Mouse (Mus musculus) kidney, embryonic 14.5 days (tissue): ENCODE measurements around the gene Ints1. TPM values are rescaled to one million over a fixed set of nuclear protein-coding genes. Genes with fewer than 3 reads are reported as not detected.

Experiments used
- ATAC-seq: fragments of 200-750 bp; cut with Nextera tagmentation; 2 replicates; pipeline ENCODE4 v1.8.0; 2017; ENCODE audit warnings: moderate number of reproducible peaks, mild to moderate bottlenecking, moderate TSS enrichment, moderate library complexity; ENCODE audit not compliant: low FRiP score, low TSS enrichment
- H3K27ac ChIP-seq: fragments of 300-500 bp; sonication (generic); 2 replicates; pipeline ENCODE4 v1.5.1; 2014; ENCODE audit warnings: low read depth, mild to moderate bottlenecking, low read length, moderate library complexity, mixed read lengths
- H3K27me3 ChIP-seq: fragments of 300-500 bp; sonication (generic); 2 replicates; pipeline ENCODE4 v1.6.1; 2014; ENCODE audit warnings: mild to moderate bottlenecking, low read length; ENCODE audit not compliant: control insufficient read depth, insufficient read depth
- H3K36me3 ChIP-seq: fragments of 300-500 bp; sonication (generic); 2 replicates; pipeline ENCODE4 v1.6.1; 2014; ENCODE audit warnings: low read length, mixed read lengths; ENCODE audit not compliant: control insufficient read depth, insufficient read depth
- H3K4me1 ChIP-seq: fragments of 300-500 bp; sonication (generic); 2 replicates; pipeline ENCODE4 v1.6.1; 2014; ENCODE audit warnings: low read length, mixed read lengths; ENCODE audit not compliant: control insufficient read depth, insufficient read depth
- H3K4me2 ChIP-seq: fragments of 300-500 bp; sonication (generic); replicated peaks from 2 replicates; pipeline ENCODE4 v1.6.1; 2014; ENCODE audit warnings: low read depth, mild to moderate bottlenecking, low read length
- H3K4me3 ChIP-seq: fragments of 300-500 bp; sonication (generic); 2 replicates; pipeline ENCODE4 v1.5.1; 2014; ENCODE audit warnings: mild to moderate bottlenecking, low read length
- H3K9ac ChIP-seq: fragments of 300-500 bp; sonication (generic); 2 replicates; pipeline ENCODE4 v1.6.1; 2014; ENCODE audit warnings: low read depth, mild to moderate bottlenecking, low read length, moderate library complexity
- H3K9me3 ChIP-seq: fragments of 300-500 bp; sonication (generic); 2 replicates; pipeline ENCODE4 v1.6.1; 2016; ENCODE audit warnings: low read length; ENCODE audit not compliant: control insufficient read depth
- WGBS: fragments of 180-500 bp; shearing (Covaris S2); extraction: QIAGEN DNeasy Blood & Tissue Kit; methylation state at CpG from one replicate; pipeline ENCODE4 v1.1.7; 2014; 5-methylcytosine and 5-hydroxymethylcytosine counted together
- polyA plus RNA-seq: library from polyadenylated mRNA; unstranded; fragments of >200 nt; fragmentation: Nextera tagmentation; extraction: Ambion mirVana; gene quantifications from 2 replicates; pipeline ENCODE4 v1.2.1, GENCODE M21; 2014

Ints1 gene
- polyA plus RNA-seq, 1 experiment from 2014 or later, result 40.7 TPM

DNA sequence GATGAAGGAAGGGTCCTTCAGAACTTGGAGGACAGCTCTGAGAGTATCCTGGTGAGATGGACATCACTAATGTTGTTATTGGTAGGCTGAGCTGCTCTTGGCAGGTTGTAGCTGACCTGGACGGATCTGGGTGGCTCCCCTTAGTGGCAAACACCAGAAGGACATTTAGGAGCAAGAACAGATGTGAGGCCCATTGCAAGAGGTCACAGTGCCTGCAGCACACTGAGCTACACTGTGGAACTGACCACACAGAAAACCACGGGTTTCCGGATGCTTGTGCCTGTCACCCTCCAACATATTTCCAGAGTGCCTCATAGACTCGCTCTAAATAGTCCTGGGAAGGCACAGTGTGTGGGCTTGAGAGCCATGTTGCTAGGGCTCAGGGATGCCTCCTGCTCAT is 14.0 kb upstream of the Ints1 start:
- Histone ChIP-seq H3K27me3 (no peaks in the 10 kb centered on the region), H3K27ac (no peak overlapping the region), H3K4me3 (no peak overlapping the region), H3K9ac (no peak overlapping the region), H3K36me3 (no peaks in the 10 kb centered on the region), H3K4me2 (no peak overlapping the region), H3K4me1 (no peaks in the 10 kb centered on the region; the same call in 1 of the 2 replicates), H3K9me3 (no peaks in the 10 kb centered on the region)
- WGBS, result 50% methylated on average over 4 of the region's 4 CpGs
- no peak for ATAC-seq

DNA sequence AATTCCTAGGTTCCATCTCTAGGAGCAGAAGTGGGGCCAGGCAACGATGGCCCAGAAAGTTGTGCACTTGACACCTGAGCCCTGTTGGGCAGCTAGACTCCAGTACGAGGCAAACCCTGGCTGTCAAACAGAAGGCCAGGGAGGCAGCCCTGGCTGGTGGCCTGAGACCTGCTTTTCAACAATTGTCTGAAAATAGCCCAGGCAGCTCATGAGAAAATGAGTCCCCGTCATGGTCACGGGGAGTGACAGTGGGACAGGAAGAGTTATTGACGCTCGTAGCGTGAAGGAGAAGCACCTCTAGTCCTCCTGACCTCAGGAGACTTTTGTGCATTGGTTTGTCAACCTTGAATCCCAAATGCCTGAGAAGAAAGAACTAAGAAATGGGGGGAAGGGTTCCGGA is 5.9 kb upstream of the Ints1 start:
- WGBS, result 50% methylated on average over 8 of the region's 8 CpGs
- H3K4me2 ChIP-seq, result no peak overlapping the region
- no peaks in the 10 kb centered on the region for H3K27me3 ChIP-seq
- no peaks in the 10 kb centered on the region for H3K9me3 ChIP-seq
- ATAC-seq, result no peak
- no peaks in the 10 kb centered on the region for H3K36me3 ChIP-seq
- H3K9ac ChIP-seq, result no peak overlapping the region
- no peaks in the 10 kb centered on the region for H3K4me1 ChIP-seq
- H3K27ac ChIP-seq, result no peak overlapping the region
- no peak overlapping the region for H3K4me3 ChIP-seq

DNA sequence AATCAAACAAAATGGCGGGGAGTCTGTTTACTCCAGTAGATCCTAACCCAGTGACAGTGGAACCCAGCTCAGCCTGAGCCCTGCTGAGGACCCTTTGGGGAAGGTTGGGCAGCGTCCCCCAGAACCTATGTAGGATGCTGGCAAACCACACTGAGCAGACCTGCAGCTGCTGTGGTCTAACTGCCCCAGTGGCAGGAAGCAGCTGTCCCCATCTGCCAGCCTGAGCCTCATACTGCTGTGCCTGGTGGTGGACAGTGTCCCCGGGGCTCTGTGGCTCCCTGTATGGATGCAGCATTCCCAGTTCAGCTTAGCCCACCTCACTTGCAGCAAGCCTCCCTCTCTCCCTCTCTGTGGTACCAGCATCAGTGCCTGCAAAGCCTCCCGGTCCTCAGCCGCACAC is 1.5 kb upstream of the Ints1 start:
- Histone ChIP-seq H3K9ac (no peak overlapping the region), H3K4me2 (no peak overlapping the region), H3K36me3 (peaks cover 18% of the 10 kb centered on the region), H3K27me3 (no peaks in the 10 kb centered on the region), H3K27ac (no peak overlapping the region), H3K4me1 (0 out of 2 replicates have a peak, but pooled peaks cover 7% of the 10 kb centered on the region), H3K4me3 (no peak overlapping the region), H3K9me3 (no peaks in the 10 kb centered on the region)
- WGBS, result 80% methylated on average over 5 of the region's 5 CpGs
- ATAC-seq, result no peak

DNA sequence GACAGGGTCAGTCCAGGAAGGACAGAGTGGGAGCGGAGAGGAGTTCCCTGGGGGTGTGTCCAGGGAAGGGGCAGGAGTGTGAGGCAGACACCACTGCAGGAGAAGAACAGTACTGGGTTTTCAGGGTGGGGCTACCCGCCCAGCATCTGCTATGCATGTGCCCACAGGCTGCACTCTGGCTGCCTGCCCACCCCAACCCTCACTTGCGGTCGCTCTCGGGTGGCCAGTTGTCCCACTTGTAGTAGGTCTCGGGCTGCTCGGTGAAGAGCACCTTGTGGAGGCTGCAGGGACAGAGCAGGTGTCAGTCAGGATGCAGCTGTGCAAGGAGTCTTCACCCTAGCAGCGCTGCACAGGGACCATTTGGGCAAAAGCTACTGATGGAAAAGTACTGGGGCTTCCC is 7.3 kb downstream of the Ints1 start:
- Histone ChIP-seq H3K36me3 (peaks cover 94% of the 10 kb centered on the region), H3K4me3 (no peak overlapping the region), H3K4me1 (no peaks in the 10 kb centered on the region), H3K9ac (no peak overlapping the region), H3K4me2 (no peak overlapping the region), H3K27ac (no peak overlapping the region), H3K9me3 (no peaks in the 10 kb centered on the region), H3K27me3 (no peaks in the 10 kb centered on the region)
- WGBS, result 91% methylated on average over 8 of the region's 8 CpGs
- no peak for ATAC-seq

DNA sequence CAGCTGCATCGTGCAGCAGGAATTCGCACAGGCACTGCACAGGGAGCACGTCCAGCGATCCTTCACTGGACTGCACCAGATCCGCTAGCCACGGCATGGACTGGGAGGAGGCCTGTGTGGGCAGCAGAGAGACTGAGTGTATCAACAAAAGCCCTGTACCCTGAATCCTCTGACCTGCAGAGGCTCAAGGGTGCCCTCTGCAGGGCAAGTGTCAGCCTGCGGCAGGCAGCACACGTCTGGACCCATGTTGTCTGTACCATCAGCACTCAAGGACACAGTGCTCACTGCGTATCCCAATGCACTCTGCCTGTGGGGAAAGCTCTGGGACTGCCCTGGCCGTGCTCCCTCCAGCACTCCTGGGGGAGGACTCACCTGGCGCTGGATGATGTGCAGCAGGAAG is 11.2 kb downstream of the Ints1 start:
- H3K4me2 ChIP-seq, result no peak overlapping the region
- no peak overlapping the region for H3K27ac ChIP-seq
- H3K4me3 ChIP-seq, result no peak overlapping the region
- H3K4me1 ChIP-seq, result no peaks in the 10 kb centered on the region
- ATAC-seq, result no peak
- peaks cover 96% of the 10 kb centered on the region for H3K36me3 ChIP-seq
- no peaks in the 10 kb centered on the region for H3K27me3 ChIP-seq
- H3K9ac ChIP-seq, result no peak overlapping the region
- 78% methylated on average over 11 of the region's 11 CpGs for whole genome bisulfite sequencing
- H3K9me3 ChIP-seq, result no peaks in the 10 kb centered on the region

DNA sequence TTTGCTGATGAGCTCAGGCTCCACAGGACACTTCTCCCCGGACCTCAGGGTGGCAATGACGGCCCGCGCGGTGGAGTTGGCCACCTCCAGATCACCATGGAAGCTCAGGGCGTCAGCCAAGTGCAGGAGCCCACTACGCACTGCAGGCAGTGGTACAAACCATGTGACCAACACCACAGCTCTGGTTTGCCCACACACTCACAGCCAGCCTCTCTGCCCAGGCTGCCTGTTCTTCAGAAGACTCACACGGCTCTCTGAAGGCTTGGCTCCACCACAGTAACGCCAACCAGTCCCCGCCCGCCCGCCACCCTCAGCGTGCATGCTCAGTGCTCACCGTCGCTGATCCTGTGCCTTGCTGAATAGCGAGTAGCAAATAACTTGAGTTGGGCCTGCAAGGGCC is 17.4 kb downstream of the Ints1 start:
- H3K9ac ChIP-seq, result no peak overlapping the region
- no peak for ATAC-seq
- WGBS, result 91% methylated on average over 16 of the region's 16 CpGs

GRCm38 (mm10) chr5:139756586-139756985 is 18.9 kb downstream of the Ints1 start:
- Histone ChIP-seq H3K27me3 (no peaks in the 10 kb centered on the region), H3K4me2 (no peak overlapping the region), H3K27ac (no peak overlapping the region), H3K9ac (no peak overlapping the region), H3K36me3 (peaks cover 89% of the 10 kb centered on the region), H3K4me3 (no peak overlapping the region), H3K4me1 (no peaks in the 10 kb centered on the region), H3K9me3 (no peaks in the 10 kb centered on the region)
- ATAC-seq, result no peak
- WGBS, result 97% methylated on average over 2 of the region's 2 CpGs

More for the DNA sequence above, 17.4 kb downstream of the Ints1 start:
- Histone ChIP-seq H3K27ac (no peak overlapping the region), H3K4me1 (no peaks in the 10 kb centered on the region), H3K4me3 (no peak overlapping the region), H3K27me3 (no peaks in the 10 kb centered on the region), H3K36me3 (peaks cover 90% of the 10 kb centered on the region), H3K9me3 (no peaks in the 10 kb centered on the region), H3K4me2 (no peak overlapping the region)

- H3K27me3 ChIP-seq, result no peaks in the 10 kb centered on the region
- H3K27ac ChIP-seq, result no peak overlapping the region
- no peak overlapping the region for H3K4me3 ChIP-seq
- no peaks in the 10 kb centered on the region for H3K4me1 ChIP-seq
- WGBS, result 95% methylated on average over 12 of the region's 12 CpGs
- peaks cover 89% of the 10 kb centered on the region for H3K36me3 ChIP-seq
- no peak overlapping the region for H3K4me2 ChIP-seq
- H3K9me3 ChIP-seq, result no peaks in the 10 kb centered on the region
- H3K9ac ChIP-seq, result no peak overlapping the region
- ATAC-seq, result no peak
Measured at GRCm38 (mm10) chr5:139756135-139756534, 19.3 kb downstream of the Ints1 start.

DNA sequence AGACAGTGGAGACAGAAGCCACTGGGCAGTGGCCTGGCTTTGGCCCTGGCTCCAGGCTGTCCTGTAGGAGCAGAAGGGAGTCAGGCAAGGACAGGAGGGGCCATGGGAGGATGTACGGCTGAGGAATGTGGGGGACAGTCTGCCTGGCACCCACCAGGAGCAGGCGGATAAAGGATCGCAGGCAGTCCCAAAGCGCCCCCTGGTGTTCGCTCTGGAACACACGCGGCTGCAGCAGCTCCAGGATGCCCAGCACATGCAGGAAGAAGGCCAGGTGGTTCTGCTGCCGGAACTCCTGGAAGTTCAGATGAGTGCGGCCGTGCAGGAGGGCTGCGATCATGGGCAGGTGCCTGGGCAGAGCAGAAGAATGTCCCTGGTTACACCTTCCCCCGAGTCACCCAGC is 20.7 kb downstream of the Ints1 start:
- peak; percentile 11; the same call in 1 of the 2 replicates for ATAC-seq
- 29% methylated on average over 12 of the region's 12 CpGs for WGBS
- peaks cover 84% of the 10 kb centered on the region for H3K36me3 ChIP-seq
- no peaks in the 10 kb centered on the region for H3K27me3 ChIP-seq
- no peaks in the 10 kb centered on the region for H3K9me3 ChIP-seq
- H3K4me1 ChIP-seq, result no peaks in the 10 kb centered on the region
- H3K4me3 ChIP-seq, result no peak overlapping the region
- H3K27ac ChIP-seq, result no peak overlapping the region
- H3K4me2 ChIP-seq, result no peak overlapping the region
- no peak overlapping the region for H3K9ac ChIP-seq

DNA sequence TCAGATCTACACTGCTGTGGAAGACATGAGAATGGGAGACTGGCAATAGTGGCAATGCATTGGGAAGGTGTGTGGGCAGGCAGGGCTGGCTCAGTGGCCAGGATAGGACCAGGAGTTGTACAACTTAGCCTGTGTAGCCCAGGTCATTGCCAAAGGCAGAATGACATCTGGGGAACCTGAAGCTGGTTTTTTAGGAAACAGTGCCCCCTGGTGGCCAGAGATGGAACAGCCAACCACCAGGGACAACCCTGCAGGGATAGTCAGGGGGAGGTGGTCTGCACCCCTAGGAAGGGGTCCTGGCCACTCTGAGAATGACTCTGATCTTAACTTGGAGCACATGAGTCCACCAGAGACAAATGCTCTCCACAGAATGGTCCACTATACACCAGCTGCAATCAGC is 24.9 kb downstream of the Ints1 start:
- ATAC-seq, result no peak
- H3K4me2 ChIP-seq, result no peak overlapping the region
- no peak overlapping the region for H3K9ac ChIP-seq
- peaks cover 44% of the 10 kb centered on the region for H3K36me3 ChIP-seq
- no peak overlapping the region for H3K4me3 ChIP-seq
- no peaks in the 10 kb centered on the region for H3K9me3 ChIP-seq
- no peaks in the 10 kb centered on the region for H3K4me1 ChIP-seq
- H3K27me3 ChIP-seq, result no peaks in the 10 kb centered on the region
- H3K27ac ChIP-seq, result no peak overlapping the region
